Mouse (Mus musculus): Measurements from ENCODE around the gene Ttc24. TPM values are rescaled to one million over a fixed set of nuclear protein-coding genes. Genes with fewer than 3 reads are reported as not detected.
A peak's percentile ranks its signal among the peaks of the same experiment; 100 is the strongest.

Ttc24 gene
- polyA plus RNA-seq, 1 experiment from 2014 or later: not detected

GRCm38 (mm10) chr3:88074351-88074750 lies 3.8 kb downstream of the Ttc24 start:
- ATAC-seq (replicated peaks; ENCODE audit: low FRiP score, low TSS enrichment, low read depth) (no peak), DNase-seq (ENCODE audit: low spot score) (no peak)
- no peaks in the 10 kb centered on the region for H3K27me3 ChIP-seq (replicated peaks; ENCODE audit: control insufficient read depth, insufficient read depth, low read length)
- H3K9ac ChIP-seq (ENCODE audit: low read length): no peak overlapping the region
- H3K9me3 ChIP-seq (ENCODE audit: control insufficient read depth, low read length): no peaks in the 10 kb centered on the region
- H3K4me2 ChIP-seq (ENCODE audit: low read length): no peak overlapping the region
- no peak overlapping the region for H3K27ac ChIP-seq (ENCODE audit: low read depth)
- 65% methylated on average over 2 of the region's 2 CpGs for WGBS
- H3K4me3 ChIP-seq (ENCODE audit: low read depth, low read length): no peak overlapping the region
- H3K36me3 ChIP-seq (ENCODE audit: control insufficient read depth, insufficient read depth, low read length): no peaks in the 10 kb centered on the region
- H3K4me1 ChIP-seq (replicated peaks; ENCODE audit: control insufficient read depth, insufficient read depth, low read length): no peaks in the 10 kb centered on the region

GRCm38 (mm10) chr3:88073631-88074030 lies 4.5 kb downstream of the Ttc24 start:
- H3K4me2 ChIP-seq (ENCODE audit: low read length): no peak overlapping the region

GRCm38 (mm10) chr3:88071783-88072182 lies 6.3 kb downstream of the Ttc24 start:
- peak; percentile 64; the same call in 1 of the 2 replicates for ATAC-seq (replicated peaks; ENCODE audit: low FRiP score, low TSS enrichment, low read depth)

More at GRCm38 (mm10) chr3:88073631-88074030, 4.5 kb downstream of the Ttc24 start:
- WGBS: 59% methylated on average over 2 of the region's 2 CpGs
- no peaks in the 10 kb centered on the region for H3K27me3 ChIP-seq (replicated peaks; ENCODE audit: control insufficient read depth, insufficient read depth, low read length)
- H3K36me3 ChIP-seq (ENCODE audit: control insufficient read depth, insufficient read depth, low read length): no peaks in the 10 kb centered on the region
- no peak for DNase-seq (ENCODE audit: low spot score)
- no peak overlapping the region for H3K4me3 ChIP-seq (ENCODE audit: low read depth, low read length)
- H3K9me3 ChIP-seq (ENCODE audit: control insufficient read depth, low read length): no peaks in the 10 kb centered on the region
- no peak for ATAC-seq (replicated peaks; ENCODE audit: low FRiP score, low TSS enrichment, low read depth)
- no peak overlapping the region for H3K9ac ChIP-seq (ENCODE audit: low read length)
- H3K4me1 ChIP-seq (replicated peaks; ENCODE audit: control insufficient read depth, insufficient read depth, low read length): no peaks in the 10 kb centered on the region
- no peak overlapping the region for H3K27ac ChIP-seq (ENCODE audit: low read depth)

GRCm38 (mm10) chr3:88068386-88068785 lies 9.7 kb downstream of the Ttc24 start:
- H3K4me3 ChIP-seq (ENCODE audit: low read depth, low read length): no peak overlapping the region
- H3K27ac ChIP-seq (ENCODE audit: low read depth): no peak overlapping the region
- no peak overlapping the region for H3K9ac ChIP-seq (ENCODE audit: low read length)
- no peaks in the 10 kb centered on the region for H3K9me3 ChIP-seq (ENCODE audit: control insufficient read depth, low read length)
- WGBS: 24% methylated on average over 2 of the region's 2 CpGs
- no peak overlapping the region for H3K4me2 ChIP-seq (ENCODE audit: low read length)
- H3K27me3 ChIP-seq (replicated peaks; ENCODE audit: control insufficient read depth, insufficient read depth, low read length): no peaks in the 10 kb centered on the region
- no peaks in the 10 kb centered on the region for H3K36me3 ChIP-seq (ENCODE audit: control insufficient read depth, insufficient read depth, low read length)
- DNase-seq (ENCODE audit: low spot score) (no peak), ATAC-seq (replicated peaks; ENCODE audit: low FRiP score, low TSS enrichment, low read depth) (no peak)
- no peaks in the 10 kb centered on the region for H3K4me1 ChIP-seq (replicated peaks; ENCODE audit: control insufficient read depth, insufficient read depth, low read length)

More at GRCm38 (mm10) chr3:88071783-88072182, 6.3 kb downstream of the Ttc24 start:
- WGBS: 2% methylated on average over 5 of the region's 5 CpGs
- Histone ChIP-seq H3K4me2 (ENCODE audit: low read length) (no peak overlapping the region), H3K9ac (ENCODE audit: low read length) (no peak overlapping the region), H3K27ac (ENCODE audit: low read depth) (no peak overlapping the region), H3K9me3 (ENCODE audit: control insufficient read depth, low read length) (no peaks in the 10 kb centered on the region), H3K36me3 (ENCODE audit: control insufficient read depth, insufficient read depth, low read length) (no peaks in the 10 kb centered on the region), H3K4me1 (replicated peaks; ENCODE audit: control insufficient read depth, insufficient read depth, low read length) (no peaks in the 10 kb centered on the region), H3K27me3 (replicated peaks; ENCODE audit: control insufficient read depth, insufficient read depth, low read length) (no peaks in the 10 kb centered on the region), H3K4me3 (ENCODE audit: low read depth, low read length) (no peak overlapping the region)
- peak; percentile 99 for DNase-seq (ENCODE audit: low spot score)

GRCm38 (mm10) chr3:88057902-88058696 lies 20.0 kb downstream of the Ttc24 start, which contains the start of gene Naxe:
Naxe (minus strand) TSS chr3:88058495.
- H3K4me1 ChIP-seq (replicated peaks; ENCODE audit: control insufficient read depth, insufficient read depth, low read length): peaks cover 8% of the 10 kb centered on the region; the same call in 1 of the 2 replicates
- H3K27ac ChIP-seq (ENCODE audit: low read depth): peak within 1 kb of the TSS; percentile 27
- ATAC-seq (replicated peaks; ENCODE audit: low FRiP score, low TSS enrichment, low read depth): peak; percentile 95
- no peaks in the 10 kb centered on the region for H3K27me3 ChIP-seq (replicated peaks; ENCODE audit: control insufficient read depth, insufficient read depth, low read length)
- 1% methylated on average over 60 of the region's 60 CpGs for WGBS
- peaks cover 39% of the 10 kb centered on the region for H3K36me3 ChIP-seq (ENCODE audit: control insufficient read depth, insufficient read depth, low read length)
- peak within 1 kb of the TSS; percentile 96 for H3K4me3 ChIP-seq (ENCODE audit: low read depth, low read length)
- peak within 1 kb of the TSS; percentile 87 for H3K4me2 ChIP-seq (ENCODE audit: low read length)
- no peaks in the 10 kb centered on the region for H3K9me3 ChIP-seq (ENCODE audit: control insufficient read depth, low read length)
- H3K9ac ChIP-seq (ENCODE audit: low read length): peak within 1 kb of the TSS; percentile 84
- DNase-seq (ENCODE audit: low spot score): peak; percentile 94

- no peak for DNase-seq (ENCODE audit: low spot score)
- Histone ChIP-seq H3K27ac (ENCODE audit: low read depth) (no peak overlapping the region), H3K36me3 (ENCODE audit: control insufficient read depth, insufficient read depth, low read length) (peaks cover 49% of the 10 kb centered on the region), H3K9ac (ENCODE audit: low read length) (peak overlapping the region; percentile 84), H3K4me3 (ENCODE audit: low read depth, low read length) (0 out of 2 replicates have a peak overlapping the region, but pooled peaks have one; percentile 96), H3K9me3 (ENCODE audit: control insufficient read depth, low read length) (no peaks in the 10 kb centered on the region), H3K4me1 (replicated peaks; ENCODE audit: control insufficient read depth, insufficient read depth, low read length) (peaks cover 8% of the 10 kb centered on the region; the same call in 1 of the 2 replicates), H3K27me3 (replicated peaks; ENCODE audit: control insufficient read depth, insufficient read depth, low read length) (no peaks in the 10 kb centered on the region), H3K4me2 (ENCODE audit: low read length) (peak overlapping the region; percentile 87; the same call in 1 of the 2 replicates)
- WGBS: 92% methylated on average over 6 of the region's 6 CpGs
- no peak for ATAC-seq (replicated peaks; ENCODE audit: low FRiP score, low TSS enrichment, low read depth)
These were observed 21.1 kb downstream of the Ttc24 start for GRCm38 (mm10) chr3:88057030-88057429.

- Histone ChIP-seq H3K27ac (ENCODE audit: low read depth) (no peak overlapping the region), H3K4me3 (ENCODE audit: low read depth, low read length) (no peak overlapping the region), H3K4me2 (ENCODE audit: low read length) (no peak overlapping the region), H3K4me1 (replicated peaks; ENCODE audit: control insufficient read depth, insufficient read depth, low read length) (no peaks in the 10 kb centered on the region), H3K9ac (ENCODE audit: low read length) (no peak overlapping the region), H3K9me3 (ENCODE audit: control insufficient read depth, low read length) (no peaks in the 10 kb centered on the region), H3K36me3 (ENCODE audit: control insufficient read depth, insufficient read depth, low read length) (peaks cover 44% of the 10 kb centered on the region), H3K27me3 (replicated peaks; ENCODE audit: control insufficient read depth, insufficient read depth, low read length) (no peaks in the 10 kb centered on the region)
- 70% methylated on average over 3 of the region's 3 CpGs for WGBS
- ATAC-seq (replicated peaks; ENCODE audit: low FRiP score, low TSS enrichment, low read depth) (no peak), DNase-seq (ENCODE audit: low spot score) (no peak)
These were observed 28.6 kb downstream of the Ttc24 start for GRCm38 (mm10) chr3:88049532-88049931.

GRCm38 (mm10) chr3:88042661-88043421 lies 35.3 kb downstream of the Ttc24 start, which contains the start of gene Gpatch4:
Gpatch4 (plus strand) TSS chr3:88043108.
- H3K27me3 ChIP-seq (replicated peaks; ENCODE audit: control insufficient read depth, insufficient read depth, low read length): no peaks in the 10 kb centered on the region; the same call in 1 of the 2 replicates
- peaks cover 8% of the 10 kb centered on the region; the same call in 1 of the 2 replicates for H3K4me1 ChIP-seq (replicated peaks; ENCODE audit: control insufficient read depth, insufficient read depth, low read length)
- peak within 1 kb of the TSS; percentile 55 for H3K9ac ChIP-seq (ENCODE audit: low read length)
- peaks cover 4% of the 10 kb centered on the region for H3K36me3 ChIP-seq (ENCODE audit: control insufficient read depth, insufficient read depth, low read length)
- WGBS: 8% methylated on average over 36 of the region's 36 CpGs
- ATAC-seq (replicated peaks; ENCODE audit: low FRiP score, low TSS enrichment, low read depth) (peak; percentile 92), DNase-seq (ENCODE audit: low spot score) (peak; percentile 94)
- H3K4me3 ChIP-seq (ENCODE audit: low read depth, low read length): peak within 1 kb of the TSS; percentile 85
- H3K9me3 ChIP-seq (ENCODE audit: control insufficient read depth, low read length): no peaks in the 10 kb centered on the region
- H3K27ac ChIP-seq (ENCODE audit: low read depth): peak within 1 kb of the TSS; percentile 30; the same call in 1 of the 2 replicates
- peak within 1 kb of the TSS; percentile 75 for H3K4me2 ChIP-seq (ENCODE audit: low read length)

Data from intestine, embryonic 14.5 days (tissue).